Mouse (Mus musculus) kidney, postnatal 14 days (tissue): Measurements from ENCODE around the gene D6Ertd527e.
"Not testable (repeated sequence)": the region's sequence is repeated elsewhere in the genome, so short reads cannot be mapped to it uniquely, and the experiment has no call there.

Experiments
- DNase-seq: peaks from one replicate; pipeline ENCODE4 v3.0.0; 2022; ENCODE audit warnings: mixed read lengths

The D6Ertd527e gene

GRCm38 (mm10) chr6:87104123-87104796 is at the start of gene D6Ertd527e:
Gene D6Ertd527e (plus strand): TSS chr6:87104746.
- DNase-seq: no peak

GRCm38 (mm10) chr6:87059754-87060153 is 44.8 kb upstream of the D6Ertd527e start:
- DNase-seq: no peak

DNA sequence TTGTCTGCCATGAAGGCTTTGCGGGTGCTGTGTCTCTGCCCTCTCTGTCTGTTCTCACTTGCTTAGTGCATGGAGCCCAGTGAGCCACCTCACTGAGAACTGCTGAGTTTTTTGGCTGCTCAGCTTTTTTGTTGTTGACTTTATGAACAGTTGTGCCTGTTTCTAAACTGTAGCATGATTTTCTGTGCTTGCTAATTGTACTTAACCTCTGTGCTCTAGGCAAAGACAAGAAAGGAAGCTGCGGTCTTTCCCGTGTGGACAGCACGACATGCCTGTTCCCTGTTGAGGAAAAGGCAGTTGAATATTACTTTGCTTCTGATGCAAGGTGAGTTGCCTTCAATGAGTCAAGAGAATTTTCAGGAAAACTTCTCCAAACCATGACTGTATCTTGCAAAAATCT is 41.0 kb upstream of the D6Ertd527e start:
- DNase-seq: no peak

- DNase-seq: no peak
Observed at GRCm38 (mm10) chr6:87068209-87068608, 36.3 kb upstream of the D6Ertd527e start.

GRCm38 (mm10) chr6:87069195-87069900 is 35.2 kb upstream of the D6Ertd527e start:
- DNase-seq: no peak

DNA sequence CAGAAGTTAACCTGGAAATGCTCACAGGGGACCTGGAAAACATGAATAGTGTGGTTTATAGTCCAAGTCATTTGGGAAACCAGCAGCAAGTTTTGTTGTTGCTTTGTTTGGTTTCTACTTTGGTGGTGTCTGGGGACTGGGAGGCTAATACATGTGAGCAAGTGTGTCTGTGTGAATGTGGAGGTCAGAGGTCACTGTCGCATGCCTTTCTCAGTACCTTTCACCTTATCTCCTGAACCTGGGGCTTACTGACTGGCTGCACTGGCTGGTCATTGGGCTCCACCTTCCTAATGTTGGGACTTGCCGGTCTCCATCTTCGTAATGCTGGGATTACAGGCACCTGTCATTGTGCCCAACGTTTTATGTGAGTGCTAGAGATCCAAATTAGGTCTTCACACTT is 33.9 kb upstream of the D6Ertd527e start:
- DNase-seq: no peak

DNA sequence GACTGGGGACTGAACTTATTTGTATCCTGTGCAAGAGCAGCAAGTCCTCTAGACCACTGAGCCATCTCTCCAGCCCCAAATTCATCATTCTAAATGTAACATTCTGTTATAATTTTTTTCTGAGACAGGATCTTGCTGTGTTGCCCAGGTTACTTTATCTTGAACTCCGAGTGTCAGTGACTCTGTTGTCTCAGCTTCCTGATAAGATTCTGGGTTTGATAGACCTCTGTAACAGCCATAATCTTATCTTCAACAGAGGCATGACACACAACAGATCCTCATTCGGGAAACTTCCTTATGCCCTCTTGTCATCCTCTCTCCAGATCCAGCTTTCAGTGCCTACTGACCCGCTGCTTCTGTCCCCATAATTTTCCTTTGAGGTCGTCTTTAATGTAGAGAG is 31.8 kb upstream of the D6Ertd527e start:
- no peak for DNase-seq

GRCm38 (mm10) chr6:87075092-87075685 is 29.4 kb upstream of the D6Ertd527e start:
- DNase-seq: no peak

GRCm38 (mm10) chr6:87079457-87079856 is 25.1 kb upstream of the D6Ertd527e start:
- DNase-seq: no peak

DNA sequence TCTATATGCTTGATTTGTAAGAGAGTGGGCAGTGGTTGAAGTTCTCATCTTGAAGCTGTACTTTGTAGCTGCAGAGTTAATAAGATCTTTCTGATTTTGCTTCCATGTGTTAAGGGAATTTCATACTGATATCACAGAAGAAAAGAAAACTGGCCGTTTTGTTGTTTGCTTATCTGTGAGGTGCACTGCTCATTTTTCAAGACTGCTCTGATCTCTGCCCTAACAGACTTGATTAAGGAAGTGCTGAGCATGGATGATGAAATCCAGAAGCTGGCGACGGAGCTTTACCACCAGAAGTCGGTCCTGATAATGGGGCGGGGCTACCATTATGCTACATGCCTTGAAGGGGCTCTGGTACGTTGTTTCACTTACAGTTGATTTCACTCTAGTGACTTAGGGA is 19.5 kb upstream of the D6Ertd527e start:
- no peak for DNase-seq

- no peak for DNase-seq
Observed at GRCm38 (mm10) chr6:87088356-87088755, 16.2 kb upstream of the D6Ertd527e start.

GRCm38 (mm10) chr6:87090877-87091276 is 13.7 kb upstream of the D6Ertd527e start:
- DNase-seq: no peak

- DNase-seq: no peak
Observed at GRCm38 (mm10) chr6:87092476-87092875, 12.1 kb upstream of the D6Ertd527e start.

- DNase-seq: not testable (repeated sequence)
Observed at GRCm38 (mm10) chr6:87093631-87094030, 10.9 kb upstream of the D6Ertd527e start.

- DNase-seq: no peak
Observed at GRCm38 (mm10) chr6:87099261-87099660, 5.3 kb upstream of the D6Ertd527e start.

GRCm38 (mm10) chr6:87099671-87100296 is 4.8 kb upstream of the D6Ertd527e start:
- no peak for DNase-seq

DNA sequence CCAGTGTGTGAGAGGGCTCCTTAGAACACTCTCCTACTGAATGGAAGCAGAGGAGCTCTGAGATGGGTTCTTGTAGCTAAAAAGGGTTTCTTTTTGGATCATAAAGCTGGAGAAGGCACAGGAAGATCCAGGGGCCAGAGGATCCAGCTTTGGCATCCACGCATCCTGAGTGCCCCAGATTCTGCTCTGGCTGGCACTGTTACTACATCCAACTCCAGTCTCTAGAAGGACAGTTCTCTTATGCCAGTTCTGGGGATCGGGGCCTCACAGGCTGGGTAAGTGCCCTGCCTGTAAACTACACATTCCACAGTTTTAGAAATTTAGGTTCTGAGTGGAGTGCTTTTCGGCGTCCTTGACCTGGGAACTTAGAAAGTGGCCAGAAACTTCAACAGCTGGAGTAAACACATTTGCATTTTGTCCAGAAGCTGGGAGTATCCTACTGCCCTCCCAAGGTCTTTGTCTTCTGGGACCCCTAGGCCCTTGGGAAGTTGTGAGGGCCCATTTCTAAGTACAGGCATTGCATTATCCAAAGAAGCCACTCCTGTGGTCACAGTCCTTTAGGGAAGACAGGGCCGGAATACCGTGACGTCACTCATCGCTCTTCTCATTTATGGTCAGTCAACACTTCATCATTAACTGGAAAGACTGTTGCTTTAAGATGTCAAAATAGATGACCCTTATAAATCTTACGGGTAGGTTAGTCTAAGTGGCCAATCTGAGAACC is 4.1 kb upstream of the D6Ertd527e start:
- no peak for DNase-seq

DNA sequence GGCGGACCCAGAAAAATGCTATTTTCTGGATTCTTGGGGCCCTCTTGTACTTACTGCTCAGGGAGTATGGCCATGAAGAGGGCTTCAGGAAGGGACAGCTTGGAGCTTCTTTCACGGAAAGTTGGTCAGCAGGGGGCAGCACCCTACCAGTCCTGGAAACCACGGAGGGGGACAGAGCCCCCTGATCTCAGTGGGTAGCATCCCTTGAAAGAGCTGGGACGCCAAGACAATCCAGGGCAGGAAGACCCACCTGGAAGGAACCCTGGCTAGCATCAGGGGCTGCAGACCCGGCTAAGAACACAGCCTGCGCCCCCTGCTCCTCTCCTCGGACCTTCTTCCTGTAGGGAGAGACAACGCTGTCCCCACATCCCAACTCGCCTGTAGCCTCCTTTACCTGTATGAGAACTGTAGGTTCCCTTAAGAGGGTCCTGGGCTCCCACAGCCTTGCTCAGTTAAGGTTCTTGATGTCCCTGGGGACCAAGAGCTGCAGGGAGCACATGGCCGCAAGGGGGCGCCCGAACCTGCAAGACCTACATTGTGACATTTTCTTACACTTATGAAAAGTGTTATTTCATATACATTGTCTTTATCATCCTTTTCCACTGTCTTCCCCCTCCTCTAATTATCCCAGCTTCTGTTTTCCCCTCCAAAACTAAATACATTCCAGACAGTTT is 3.1 kb upstream of the D6Ertd527e start:
- peak; percentile 88 for DNase-seq

DNA sequence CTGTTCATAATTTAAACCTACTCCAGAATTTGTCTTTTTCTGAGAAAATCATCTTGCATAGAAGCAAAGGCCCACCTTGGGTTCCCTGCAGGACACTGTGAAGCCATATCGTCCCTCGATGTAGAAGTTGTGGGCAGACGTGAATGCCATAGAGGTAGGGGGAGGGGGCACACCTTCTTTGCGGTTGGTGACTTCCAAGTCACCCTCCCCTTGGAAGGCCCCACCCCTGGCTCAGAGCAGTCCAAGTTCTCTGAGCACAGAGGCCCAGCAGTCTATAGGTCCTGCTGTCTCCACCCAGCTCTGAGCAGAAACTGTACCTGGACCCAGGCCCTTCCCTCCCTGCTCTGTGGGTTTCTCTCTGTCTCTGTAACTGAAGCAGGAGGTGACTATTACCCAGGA is 2.6 kb upstream of the D6Ertd527e start:
- peak; percentile 10 for DNase-seq

DNA sequence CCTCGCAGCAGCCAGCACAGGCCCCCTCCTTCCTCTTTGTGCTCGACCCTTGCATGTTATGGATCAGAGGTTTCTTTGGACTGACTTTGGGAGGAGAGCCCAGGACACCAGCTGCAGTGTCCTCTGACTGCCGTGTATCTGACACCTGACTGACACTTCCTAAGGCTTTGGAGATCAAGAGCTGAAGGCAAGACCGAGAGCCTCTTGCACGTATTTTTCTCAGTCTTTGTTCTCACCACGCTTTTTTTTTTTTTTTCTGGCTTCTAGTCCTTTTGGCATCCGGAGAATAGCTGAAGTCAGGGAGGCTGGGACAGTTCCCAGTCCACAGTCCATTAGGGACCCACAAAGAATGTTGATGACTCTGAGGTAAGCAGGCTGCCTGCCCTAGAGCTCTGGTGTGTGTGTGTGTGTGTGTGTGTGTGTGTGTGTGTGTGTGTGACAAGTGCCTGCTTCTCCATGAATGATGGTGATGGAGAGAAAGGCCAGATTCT is 2.1 kb upstream of the D6Ertd527e start:
- DNase-seq: peak; percentile 27

DNA sequence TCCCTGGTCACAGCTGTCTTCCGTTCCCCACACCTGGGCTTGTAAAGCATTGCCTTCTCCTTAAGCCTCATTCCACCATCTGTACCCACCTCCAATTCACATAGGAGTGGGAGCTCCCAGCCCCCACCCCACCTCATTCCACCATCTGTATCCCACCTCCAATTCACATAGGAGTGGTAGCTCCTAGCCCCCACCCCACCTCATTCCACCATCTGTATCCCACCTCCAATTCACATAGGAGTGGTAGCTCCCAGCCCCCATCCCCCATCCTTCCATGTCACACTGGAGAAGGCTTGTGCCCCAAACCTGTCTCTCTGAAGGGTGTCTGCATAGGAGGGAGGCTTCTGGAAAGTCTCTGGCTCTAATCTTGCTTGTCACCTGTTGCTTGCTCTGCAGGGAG is 1.2 kb upstream of the D6Ertd527e start:
- DNase-seq: no peak

DNA sequence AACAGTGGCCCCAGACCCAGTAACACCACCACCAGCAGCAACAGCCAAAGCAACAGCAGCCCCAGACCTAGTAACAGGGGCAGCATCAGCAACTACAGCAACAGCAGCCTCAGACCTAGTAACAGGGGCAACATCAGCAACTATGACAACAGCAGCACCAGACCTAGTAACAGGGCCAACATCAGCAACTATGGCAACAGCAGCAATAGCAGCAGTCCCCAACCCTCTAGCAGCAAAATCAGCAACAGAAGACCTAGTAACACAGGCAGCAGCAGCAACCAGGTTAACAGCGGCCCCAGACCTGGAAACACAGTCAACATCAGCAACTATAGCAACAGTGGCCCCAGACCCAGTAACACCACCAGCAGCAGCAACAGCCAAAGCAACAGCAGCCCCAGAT is 6.9 kb downstream of the D6Ertd527e start:
- DNase-seq: no peak
